Mouse (Mus musculus) heart, embryonic 13.5 days (tissue): ENCODE data around the gene Acer2. TPM values are rescaled to one million over a fixed set of nuclear protein-coding genes. Genes with fewer than 3 reads are reported as not detected.
A peak's percentile ranks its signal among the peaks of the same experiment; 100 is the strongest.

ENCODE experiments used
- ATAC-seq: fragments of 200-750 bp; cut with Nextera tagmentation; 2 replicates; pipeline ENCODE4 v1.8.0; 2017; ENCODE audit warnings: moderate TSS enrichment; ENCODE audit not compliant: insufficient number of reproducible peaks, low FRiP score, low TSS enrichment; ENCODE audit errors: extremely low read depth
- H3K27ac ChIP-seq: fragments of 300-500 bp; sonication (generic); replicated peaks from 2 replicates; pipeline ENCODE4 v1.5.1; 2015; ENCODE audit warnings: moderate library complexity, mild to moderate bottlenecking, inconsistent platforms
- H3K27me3 ChIP-seq: fragments of 300-500 bp; sonication (generic); replicated peaks from 2 replicates; pipeline ENCODE4 v1.6.1; 2015; ENCODE audit warnings: mild to moderate bottlenecking, inconsistent platforms
- H3K36me3 ChIP-seq: fragments of 300-500 bp; sonication (generic); 2 replicates; pipeline ENCODE4 v1.6.1; 2015; ENCODE audit warnings: mild to moderate bottlenecking, inconsistent platforms
- H3K4me1 ChIP-seq: fragments of 300-500 bp; sonication (generic); 2 replicates; pipeline ENCODE4 v1.6.1; 2015; ENCODE audit warnings: inconsistent platforms
- H3K4me2 ChIP-seq: fragments of 300-500 bp; sonication (generic); 2 replicates; pipeline ENCODE4 v1.6.1; 2015; ENCODE audit warnings: inconsistent platforms, mild to moderate bottlenecking, moderate library complexity
- H3K4me3 ChIP-seq: fragments of 300-500 bp; sonication (generic); 2 replicates; pipeline ENCODE4 v1.5.1; 2015; ENCODE audit warnings: moderate library complexity, mild to moderate bottlenecking, inconsistent platforms
- H3K9ac ChIP-seq: fragments of 300-500 bp; sonication (generic); 2 replicates; pipeline ENCODE4 v1.6.1; 2015; ENCODE audit warnings: inconsistent platforms, mild to moderate bottlenecking, moderate library complexity
- H3K9me3 ChIP-seq: fragments of 300-500 bp; sonication (generic); 2 replicates; pipeline ENCODE4 v1.6.1; 2016; ENCODE audit warnings: inconsistent platforms
- WGBS: fragments of 180-500 bp; shearing (Covaris S2); methylation state at CpG from one replicate; pipeline ENCODE4 v1.1.7; 2015; ENCODE audit warnings: mixed read lengths; 5-methylcytosine and 5-hydroxymethylcytosine counted together
- polyA plus RNA-seq: library from polyadenylated mRNA; unstranded; fragments of >200 nt; fragmentation: Nextera tagmentation; extraction: Ambion mirVana; gene quantifications from 2 replicates; pipeline ENCODE4 v1.2.1, GENCODE M21; 2015

Gene Acer2
- polyA plus RNA-seq, 1 experiment from 2014 or later, result 28.3 TPM

DNA sequence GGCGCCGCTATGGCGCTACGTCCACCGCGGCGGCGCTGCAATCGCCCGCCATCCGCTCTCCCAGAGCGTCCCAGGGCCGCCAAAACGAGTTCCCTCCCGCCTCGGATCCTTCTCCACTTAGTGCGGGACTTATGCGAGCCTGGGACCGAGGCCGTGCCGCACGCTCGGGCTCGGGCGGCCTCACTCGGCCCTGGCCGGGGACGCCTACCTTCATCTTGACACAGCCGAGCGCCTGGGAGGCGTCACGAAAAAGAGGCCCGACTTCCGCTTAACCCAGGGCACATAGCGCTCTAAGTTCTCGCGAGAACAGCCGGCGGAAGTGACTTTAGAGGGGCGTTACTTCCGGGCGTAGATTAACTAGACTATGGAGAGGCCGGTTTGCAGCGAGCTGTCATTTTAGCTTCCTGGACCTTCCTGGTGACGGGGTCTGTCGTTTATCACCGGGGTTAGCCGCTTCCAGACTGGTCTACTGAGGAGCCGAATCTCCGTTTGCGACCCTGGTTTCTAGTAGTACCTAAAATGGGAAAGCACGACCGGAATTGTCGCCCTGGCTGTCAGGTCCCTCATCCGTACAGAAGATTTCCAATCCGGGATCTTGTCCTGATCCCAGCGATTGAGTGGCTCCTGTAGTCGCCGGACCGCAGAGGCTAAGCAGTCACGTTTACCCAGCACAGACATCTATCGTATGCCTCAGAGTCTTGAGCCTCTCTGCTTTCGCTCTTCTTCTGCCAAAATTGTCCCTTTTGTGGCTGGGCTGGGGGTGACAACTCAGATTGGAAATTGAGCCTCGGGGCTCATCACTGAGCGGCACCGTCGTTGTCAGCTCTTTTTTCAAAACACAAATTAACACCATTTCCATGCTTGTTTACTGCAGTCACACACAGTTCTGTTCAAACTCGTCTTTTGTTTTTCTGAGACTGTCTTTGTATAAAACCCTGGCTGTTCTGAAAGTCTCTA is 16.8 kb upstream of the Acer2 start, which contains the start of gene Rps6:
Rps6 (minus strand) TSS at position 300 of the 957 bp plus-strand sequence.
- no peaks in the 10 kb centered on the region for H3K9me3 ChIP-seq
- H3K9ac ChIP-seq, result peak within 1 kb of the TSS; percentile 98
- peaks cover 34% of the 10 kb centered on the region for H3K36me3 ChIP-seq
- H3K4me3 ChIP-seq, result peak within 1 kb of the TSS; percentile 82
- H3K27me3 ChIP-seq, result no peaks in the 10 kb centered on the region
- peak within 1 kb of the TSS; percentile 91 for H3K4me2 ChIP-seq
- peak; percentile 95 for ATAC-seq
- under 1% methylated on average over 66 of the region's 68 CpGs for WGBS
- H3K4me1 ChIP-seq, result peaks cover 20% of the 10 kb centered on the region
- peak within 1 kb of the TSS; percentile 95 for H3K27ac ChIP-seq

DNA sequence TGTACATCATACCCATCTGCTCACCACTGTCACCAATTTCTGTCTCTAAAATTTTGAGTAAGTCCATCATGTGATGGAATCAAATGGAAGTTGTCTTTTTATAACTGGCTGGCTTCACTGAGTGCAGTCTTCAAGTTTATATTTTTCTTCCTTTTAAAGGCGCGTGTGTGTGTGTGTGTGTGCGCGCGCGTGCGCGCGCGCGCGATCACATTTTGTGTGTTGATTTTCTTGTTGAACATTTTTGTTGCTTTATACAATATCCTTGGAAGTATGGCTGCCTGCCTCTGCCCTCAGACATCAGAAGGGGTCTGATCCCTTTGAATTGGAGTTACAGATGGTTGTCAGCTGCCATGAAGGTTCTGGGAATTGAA is 16.1 kb upstream of the Acer2 start:
- Histone ChIP-seq H3K9ac (peak overlapping the region; percentile 90), H3K4me2 (peak overlapping the region; percentile 91), H3K36me3 (peaks cover 27% of the 10 kb centered on the region), H3K27me3 (no peaks in the 10 kb centered on the region), H3K9me3 (no peaks in the 10 kb centered on the region), H3K27ac (peak overlapping the region; percentile 95), H3K4me3 (peak overlapping the region; percentile 82), H3K4me1 (peaks cover 20% of the 10 kb centered on the region)
- no peak for ATAC-seq
- WGBS, result 54% methylated on average over 12 of the region's 12 CpGs

DNA sequence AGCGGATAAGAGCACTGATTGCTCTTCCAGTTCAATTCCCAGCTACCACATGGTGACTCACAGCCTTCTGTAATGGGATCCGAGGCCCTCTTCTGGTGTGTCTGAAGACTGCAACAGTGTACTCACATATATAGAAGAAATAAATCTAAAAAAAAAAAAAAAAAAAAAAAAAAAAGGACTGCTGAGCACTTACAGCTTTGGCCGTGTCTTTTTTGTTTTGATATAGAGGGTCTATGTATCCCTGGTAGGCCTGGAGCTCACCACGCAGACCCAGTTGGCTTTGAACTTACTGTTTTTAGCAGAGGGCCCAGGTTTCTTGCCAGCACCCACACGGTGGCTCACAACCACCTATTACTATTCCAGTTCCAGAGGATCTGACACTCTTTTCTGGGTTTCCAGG is 10.1 kb upstream of the Acer2 start:
- H3K4me2 ChIP-seq, result no peak overlapping the region
- no peaks in the 10 kb centered on the region for H3K36me3 ChIP-seq
- no peak overlapping the region for H3K4me3 ChIP-seq
- no peak overlapping the region for H3K27ac ChIP-seq
- no peak for ATAC-seq
- no peaks in the 10 kb centered on the region for H3K27me3 ChIP-seq
- no peaks in the 10 kb centered on the region for H3K9me3 ChIP-seq
- no peak overlapping the region for H3K9ac ChIP-seq
- WGBS, result 76% methylated on average over 5 of the region's 5 CpGs
- H3K4me1 ChIP-seq, result no peaks in the 10 kb centered on the region

DNA sequence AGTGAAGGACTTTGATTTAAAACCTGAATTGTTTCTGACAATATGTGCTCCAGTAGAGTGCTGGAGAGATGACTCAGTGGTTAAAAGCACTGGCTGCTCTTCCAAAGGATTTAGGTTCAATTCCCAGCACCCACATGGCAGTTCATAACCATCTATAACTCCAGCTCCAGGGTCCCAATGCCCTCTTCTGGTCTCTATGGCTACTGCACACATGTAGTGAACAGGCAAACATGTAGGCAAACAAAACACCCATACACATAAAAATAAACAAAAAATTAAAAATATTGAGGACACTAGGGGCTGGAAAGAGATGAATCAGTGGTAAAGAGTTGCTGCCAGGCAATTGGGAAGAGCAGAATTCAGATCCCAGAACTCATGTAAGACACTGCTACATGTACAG is 2.2 kb upstream of the Acer2 start:
- ATAC-seq, result no peak

DNA sequence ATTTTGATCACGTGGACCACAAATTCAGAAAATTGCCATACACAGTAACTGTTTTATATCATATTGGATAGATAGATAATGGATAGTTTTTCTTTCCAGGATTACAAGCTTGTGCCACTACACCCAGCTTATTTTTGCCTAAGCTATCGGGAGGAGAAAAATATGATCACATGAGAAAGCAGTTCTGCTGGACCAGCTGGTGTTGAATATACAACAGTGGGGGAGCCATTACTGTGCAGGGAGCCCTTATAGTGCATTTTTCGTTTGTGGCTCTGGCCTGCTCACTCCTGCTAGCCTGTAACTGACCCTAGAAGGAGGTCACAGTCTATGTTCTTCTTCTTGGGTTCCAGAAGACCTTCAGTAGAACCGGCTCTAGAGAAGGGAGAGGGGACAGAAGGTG is 1.1 kb upstream of the Acer2 start:
- no peak overlapping the region for H3K4me2 ChIP-seq
- 0 out of 2 replicates have a peak, but pooled peaks cover 4% of the 10 kb centered on the region for H3K9me3 ChIP-seq
- no peaks in the 10 kb centered on the region for H3K36me3 ChIP-seq
- H3K27ac ChIP-seq, result no peak overlapping the region
- peaks cover 6% of the 10 kb centered on the region for H3K4me1 ChIP-seq
- H3K9ac ChIP-seq, result no peak overlapping the region
- no peak for ATAC-seq
- no peak overlapping the region for H3K4me3 ChIP-seq
- 52% methylated on average over 4 of the region's 4 CpGs for WGBS
- H3K27me3 ChIP-seq, result 0 out of 2 replicates have a peak, but pooled peaks cover 15% of the 10 kb centered on the region

More for the DNA sequence above, 2.2 kb upstream of the Acer2 start:
- no peak overlapping the region for H3K27ac ChIP-seq
- H3K4me3 ChIP-seq, result no peak overlapping the region
- no peaks in the 10 kb centered on the region for H3K36me3 ChIP-seq
- 0 out of 2 replicates have a peak, but pooled peaks cover 4% of the 10 kb centered on the region for H3K9me3 ChIP-seq
- H3K4me1 ChIP-seq, result peaks cover 6% of the 10 kb centered on the region
- H3K9ac ChIP-seq, result no peak overlapping the region
- 0 out of 2 replicates have a peak, but pooled peaks cover 15% of the 10 kb centered on the region for H3K27me3 ChIP-seq
- no peak overlapping the region for H3K4me2 ChIP-seq

DNA sequence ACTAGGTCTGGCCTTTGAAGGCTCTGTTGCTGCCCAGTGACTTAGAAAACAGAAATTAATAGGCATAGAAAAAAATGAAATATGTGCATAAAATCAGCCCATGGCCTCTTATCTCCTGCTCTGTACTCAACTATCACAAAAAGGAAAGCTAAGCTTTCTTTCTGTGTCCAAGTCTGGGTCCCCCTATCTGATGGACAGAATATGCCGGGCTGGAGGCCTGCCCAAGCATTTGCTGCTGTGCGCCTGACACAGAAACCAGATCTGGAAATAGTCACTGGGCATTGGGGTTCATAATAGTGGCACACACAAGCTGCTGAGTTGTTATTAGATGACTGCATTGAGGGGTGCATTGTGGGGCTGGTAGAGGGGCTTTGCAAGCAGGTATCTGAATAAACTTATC is 5.3 kb downstream of the Acer2 start:
- peaks cover 20% of the 10 kb centered on the region for H3K4me1 ChIP-seq
- WGBS, result 61% methylated on average over 2 of the region's 2 CpGs
- no peak for ATAC-seq
- H3K27me3 ChIP-seq, result 0 out of 2 replicates have a peak, but pooled peaks cover 9% of the 10 kb centered on the region
- H3K9me3 ChIP-seq, result no peaks in the 10 kb centered on the region
- H3K27ac ChIP-seq, result peak overlapping the region; percentile 32; the same call in 1 of the 2 replicates
- H3K36me3 ChIP-seq, result no peaks in the 10 kb centered on the region
- no peak overlapping the region for H3K9ac ChIP-seq
- no peak overlapping the region for H3K4me2 ChIP-seq
- no peak overlapping the region for H3K4me3 ChIP-seq

DNA sequence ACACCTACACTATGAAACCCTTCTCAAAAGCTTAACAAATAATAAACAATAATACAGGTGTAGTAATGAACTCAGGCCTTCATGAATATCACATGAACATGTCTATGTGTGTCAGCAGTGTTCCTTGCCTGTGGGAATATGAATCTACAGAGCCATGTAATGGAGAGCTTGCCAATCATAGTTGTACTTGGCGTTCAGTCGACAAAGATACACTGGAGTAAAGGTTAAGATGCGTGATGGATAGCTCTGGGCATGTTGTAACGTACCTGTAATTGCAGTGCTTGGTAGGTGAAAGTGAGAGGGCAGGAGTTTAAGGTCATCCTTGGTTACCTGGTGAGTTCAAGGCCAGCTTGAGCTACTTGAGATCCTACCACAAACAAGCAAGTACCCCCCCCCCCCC is 7.0 kb downstream of the Acer2 start:
- 79% methylated on average over 4 of the region's 4 CpGs for WGBS
- no peak overlapping the region for H3K4me3 ChIP-seq
- peaks cover 23% of the 10 kb centered on the region for H3K4me1 ChIP-seq
- H3K9ac ChIP-seq, result no peak overlapping the region
- H3K27ac ChIP-seq, result no peak overlapping the region
- H3K9me3 ChIP-seq, result no peaks in the 10 kb centered on the region
- H3K36me3 ChIP-seq, result no peaks in the 10 kb centered on the region
- H3K4me2 ChIP-seq, result no peak overlapping the region
- no peak for ATAC-seq
- 0 out of 2 replicates have a peak, but pooled peaks cover 1% of the 10 kb centered on the region for H3K27me3 ChIP-seq

DNA sequence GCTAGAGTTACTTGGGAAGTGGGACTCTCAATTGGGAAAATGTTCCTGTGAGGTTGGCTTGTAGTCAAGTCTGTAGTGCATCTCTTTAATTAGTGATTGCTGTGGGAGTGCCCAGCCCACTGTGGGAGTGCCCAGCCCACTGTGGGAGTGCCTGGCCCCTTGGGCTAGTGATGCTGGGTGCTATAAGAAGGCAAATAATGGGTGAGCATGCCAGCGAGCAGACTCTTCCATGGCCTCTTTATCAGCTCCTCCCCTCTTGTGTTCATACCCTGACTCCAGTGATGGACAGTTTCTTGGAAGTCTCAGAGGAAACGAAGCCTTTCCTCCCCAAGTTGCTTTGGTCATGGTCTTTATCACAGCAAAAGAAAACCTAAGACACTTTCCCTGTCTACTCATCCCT is 8.2 kb downstream of the Acer2 start:
- H3K36me3 ChIP-seq, result 0 out of 2 replicates have a peak, but pooled peaks cover 2% of the 10 kb centered on the region
- ATAC-seq, result no peak
- H3K4me1 ChIP-seq, result peaks cover 34% of the 10 kb centered on the region
- no peak overlapping the region for H3K4me2 ChIP-seq
- no peaks in the 10 kb centered on the region for H3K27me3 ChIP-seq
- 0 out of 2 replicates have a peak overlapping the region, but pooled peaks have one; percentile 54 for H3K27ac ChIP-seq
- WGBS, result 28% methylated on average over 2 of the region's 2 CpGs
- no peak overlapping the region for H3K9ac ChIP-seq
- H3K4me3 ChIP-seq, result no peak overlapping the region
- H3K9me3 ChIP-seq, result no peaks in the 10 kb centered on the region

DNA sequence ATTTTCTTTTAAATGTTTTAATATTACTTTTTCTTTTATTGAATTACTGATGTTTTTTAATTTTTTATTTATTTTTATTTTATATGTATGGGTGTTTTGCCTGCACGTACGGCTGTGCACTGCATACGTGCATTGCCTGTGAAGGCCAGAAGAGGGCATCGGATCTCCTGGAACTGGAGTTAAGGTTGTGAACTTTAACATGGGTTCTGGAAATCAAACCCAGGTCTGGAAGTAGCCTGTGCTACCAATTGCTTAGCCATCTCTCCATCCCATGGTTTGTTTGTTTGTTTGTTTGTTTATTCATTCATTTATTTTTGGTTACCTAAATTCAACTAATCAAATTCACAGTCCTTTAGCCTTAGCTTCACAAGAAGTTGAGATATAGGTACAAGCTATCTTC is 10.7 kb downstream of the Acer2 start:
- Histone ChIP-seq H3K36me3 (peaks cover 16% of the 10 kb centered on the region; the same call in 1 of the 2 replicates), H3K4me1 (peaks cover 31% of the 10 kb centered on the region), H3K9ac (no peak overlapping the region), H3K27ac (no peak overlapping the region), H3K4me2 (no peak overlapping the region), H3K27me3 (no peaks in the 10 kb centered on the region), H3K9me3 (no peaks in the 10 kb centered on the region; the same call in 1 of the 2 replicates), H3K4me3 (no peak overlapping the region)
- no peak for ATAC-seq
- whole genome bisulfite sequencing, result 55% methylated on average over 4 of the region's 4 CpGs

DNA sequence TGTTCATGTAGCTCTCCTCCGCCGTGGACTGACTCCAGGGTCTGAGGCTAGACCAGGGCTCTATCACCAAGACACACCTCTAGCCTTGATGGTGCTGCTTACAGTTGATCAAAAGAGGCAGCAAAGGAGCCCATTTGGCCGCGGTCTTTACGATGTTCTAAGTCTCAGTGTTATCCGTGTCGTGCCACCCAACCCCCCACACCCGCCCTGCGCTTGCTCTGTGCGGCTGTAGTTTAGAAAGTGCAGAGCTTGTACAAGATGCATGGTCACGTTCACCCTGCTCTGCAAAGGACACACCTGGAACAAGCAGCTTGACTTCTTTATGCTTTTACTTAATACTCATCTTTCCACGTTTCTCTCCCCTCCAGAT is 11.6 kb downstream of the Acer2 start:
- Histone ChIP-seq H3K4me1 (peaks cover 31% of the 10 kb centered on the region), H3K4me3 (peak overlapping the region; percentile 53), H3K27ac (peak overlapping the region; percentile 77), H3K9ac (peak overlapping the region; percentile 75), H3K9me3 (no peaks in the 10 kb centered on the region; the same call in 1 of the 2 replicates), H3K4me2 (peak overlapping the region; percentile 83), H3K27me3 (no peaks in the 10 kb centered on the region), H3K36me3 (peaks cover 16% of the 10 kb centered on the region; the same call in 1 of the 2 replicates)
- no peak for ATAC-seq
- 24% methylated on average over 12 of the region's 12 CpGs for WGBS

DNA sequence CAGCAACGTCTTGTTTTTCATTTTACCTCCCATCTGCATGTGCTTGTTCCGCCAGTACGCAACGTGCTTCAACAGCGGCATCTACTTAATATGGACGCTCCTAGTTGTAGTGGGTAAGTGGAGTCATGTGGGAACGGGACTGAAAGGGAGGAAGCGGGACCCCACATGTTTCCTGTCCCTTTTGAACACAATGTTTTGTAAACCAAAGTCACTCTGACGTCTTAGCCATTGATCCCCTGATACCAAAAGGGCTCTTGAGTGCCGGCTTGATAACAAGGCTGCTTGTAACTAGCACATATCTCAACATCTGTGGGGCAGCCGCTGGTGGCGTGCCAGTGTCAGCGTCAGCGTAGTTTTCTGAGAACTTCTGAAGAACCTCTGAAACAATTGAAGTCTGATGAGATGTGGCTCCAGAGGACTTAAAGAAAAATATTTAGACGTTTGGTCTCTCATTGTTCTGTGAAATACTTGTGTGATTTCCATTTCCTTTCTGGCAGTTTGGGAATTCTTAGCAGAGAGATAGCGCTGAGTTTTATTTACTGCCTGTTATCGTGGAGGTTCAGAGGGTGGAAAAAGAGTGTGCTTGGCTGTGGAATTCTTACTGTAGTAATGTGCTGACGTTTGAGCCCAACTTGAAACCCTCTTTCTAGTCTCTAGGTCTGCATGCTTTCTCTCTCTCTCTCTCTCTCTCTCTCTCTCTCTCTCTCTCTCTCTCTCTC is 12.1 kb downstream of the Acer2 start:
- 7% methylated on average over 18 of the region's 18 CpGs for WGBS
- ATAC-seq, result peak; percentile 37; the same call in 1 of the 2 replicates
- Histone ChIP-seq H3K4me1 (peaks cover 31% of the 10 kb centered on the region), H3K9ac (peak overlapping the region; percentile 75), H3K4me3 (peak overlapping the region; percentile 53), H3K27me3 (no peaks in the 10 kb centered on the region), H3K4me2 (peak overlapping the region; percentile 83), H3K9me3 (no peaks in the 10 kb centered on the region; the same call in 1 of the 2 replicates), H3K27ac (peak overlapping the region; percentile 77), H3K36me3 (peaks cover 18% of the 10 kb centered on the region; the same call in 1 of the 2 replicates)
